Mouse (Mus musculus): Measurements from ENCODE around the gene Pkp4.

Pkp4 gene

GRCm38 (mm10) chr2:59259346-59259745 is 98.7 kb downstream of the Pkp4 start:
- no peak for ATAC-seq (ENCODE audit: insufficient number of reproducible peaks, low FRiP score, low TSS enrichment)

GRCm38 (mm10) chr2:59261203-59261602 is 100.6 kb downstream of the Pkp4 start:
- no peak for ATAC-seq (ENCODE audit: insufficient number of reproducible peaks, low FRiP score, low TSS enrichment)

GRCm38 (mm10) chr2:59266428-59266827 is 105.8 kb downstream of the Pkp4 start:
- ATAC-seq (ENCODE audit: insufficient number of reproducible peaks, low FRiP score, low TSS enrichment), result no peak

DNA sequence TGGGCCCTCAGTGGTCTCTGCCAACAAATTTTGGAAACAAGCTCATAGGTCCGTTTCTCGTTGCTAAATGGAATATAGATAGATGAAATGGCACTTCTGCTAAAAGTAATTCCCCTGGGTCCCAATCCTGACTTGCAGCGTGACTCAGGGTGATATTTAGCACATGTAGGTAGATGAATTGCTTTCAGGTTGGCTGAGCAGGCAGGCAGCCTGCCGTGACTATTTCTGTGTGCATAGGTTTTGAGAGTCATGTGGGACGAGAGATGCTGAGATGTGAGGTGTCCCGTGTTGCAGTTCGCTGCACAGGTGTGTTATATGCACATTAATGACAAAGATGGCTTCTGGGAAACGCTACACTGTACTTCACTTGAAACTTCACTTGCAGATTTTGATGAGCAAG is 111.2 kb downstream of the Pkp4 start:
- no peak for ATAC-seq (ENCODE audit: insufficient number of reproducible peaks, low FRiP score, low TSS enrichment)

GRCm38 (mm10) chr2:59272713-59273112 is 112.1 kb downstream of the Pkp4 start:
- ATAC-seq (ENCODE audit: insufficient number of reproducible peaks, low FRiP score, low TSS enrichment), result peak; percentile 63; the same call in 1 of the 2 replicates

DNA sequence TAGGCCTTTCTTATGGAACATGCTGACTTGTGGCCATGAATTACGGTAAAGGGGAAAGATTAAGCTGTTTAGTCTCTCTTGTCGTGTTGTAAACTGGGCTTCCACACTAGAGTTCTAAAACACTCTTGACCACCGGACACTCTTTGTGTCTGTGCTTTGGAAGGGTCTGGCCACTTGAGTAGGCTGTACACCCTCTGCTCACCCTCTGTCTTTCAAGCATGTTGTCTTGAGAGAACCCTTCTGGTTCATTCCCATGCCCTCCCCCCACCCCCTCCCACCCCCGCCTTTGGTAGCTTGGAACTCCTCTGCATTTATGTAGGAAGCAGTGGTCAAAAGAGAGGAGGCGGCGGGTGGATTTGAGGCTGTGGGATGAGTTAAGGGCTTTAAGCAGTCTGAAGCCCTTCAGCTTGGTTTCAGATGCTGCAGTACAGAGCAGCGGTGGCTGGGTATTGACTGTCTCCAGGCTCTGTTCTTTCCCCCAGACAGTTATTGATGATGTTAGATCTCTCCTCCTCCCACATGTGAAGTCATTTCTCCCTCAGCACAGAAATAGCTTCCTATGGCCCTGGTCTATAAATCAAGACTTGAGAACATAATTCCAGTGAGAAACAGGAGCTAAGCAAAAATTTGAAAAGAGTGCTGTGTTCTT is 120.4 kb downstream of the Pkp4 start:
- no peak for ATAC-seq (ENCODE audit: insufficient number of reproducible peaks, low FRiP score, low TSS enrichment)

DNA sequence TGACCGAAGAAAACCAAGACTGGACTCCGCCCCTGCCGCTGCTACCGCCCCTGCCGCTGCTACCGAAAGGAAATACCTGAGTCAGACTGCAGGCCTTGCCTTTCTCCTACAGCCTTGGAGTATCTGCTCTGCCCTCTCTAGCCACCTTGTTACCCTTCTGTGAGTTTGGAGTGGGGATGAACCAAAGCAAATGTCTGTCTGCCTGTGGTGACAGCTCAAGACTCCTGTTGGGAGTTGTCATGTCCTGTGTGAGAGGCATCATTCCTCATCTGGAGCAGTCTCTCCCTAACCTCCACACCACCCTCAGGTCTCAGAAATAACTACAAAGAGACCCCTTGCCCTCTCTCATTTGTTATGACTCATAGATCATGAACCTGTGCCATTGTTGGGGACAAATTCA is 122.3 kb downstream of the Pkp4 start:
- ATAC-seq (ENCODE audit: insufficient number of reproducible peaks, low FRiP score, low TSS enrichment), result no peak

DNA sequence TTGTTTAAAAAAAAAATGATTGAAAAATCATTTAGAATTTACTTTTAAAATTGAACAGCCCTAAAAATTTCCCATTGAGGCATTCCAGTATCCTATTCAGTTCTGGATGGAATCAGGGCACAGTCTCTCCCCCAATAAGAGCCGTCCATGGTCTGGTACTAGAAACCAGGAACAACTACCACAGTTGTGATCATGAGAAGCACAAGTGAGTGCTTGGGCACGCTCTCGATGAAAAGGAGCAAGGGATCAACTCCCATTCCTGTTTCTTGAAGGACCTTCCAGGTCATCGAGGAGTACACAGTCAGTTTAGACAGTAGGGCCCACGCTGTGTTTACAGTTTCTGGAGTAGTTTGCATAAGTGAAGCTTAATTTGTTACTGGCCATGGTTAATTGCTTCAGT is 123.6 kb downstream of the Pkp4 start:
- no peak for ATAC-seq (ENCODE audit: insufficient number of reproducible peaks, low FRiP score, low TSS enrichment)

GRCm38 (mm10) chr2:59284734-59285490 is 124.3 kb downstream of the Pkp4 start:
- ATAC-seq (ENCODE audit: insufficient number of reproducible peaks, low FRiP score, low TSS enrichment), result no peak

DNA sequence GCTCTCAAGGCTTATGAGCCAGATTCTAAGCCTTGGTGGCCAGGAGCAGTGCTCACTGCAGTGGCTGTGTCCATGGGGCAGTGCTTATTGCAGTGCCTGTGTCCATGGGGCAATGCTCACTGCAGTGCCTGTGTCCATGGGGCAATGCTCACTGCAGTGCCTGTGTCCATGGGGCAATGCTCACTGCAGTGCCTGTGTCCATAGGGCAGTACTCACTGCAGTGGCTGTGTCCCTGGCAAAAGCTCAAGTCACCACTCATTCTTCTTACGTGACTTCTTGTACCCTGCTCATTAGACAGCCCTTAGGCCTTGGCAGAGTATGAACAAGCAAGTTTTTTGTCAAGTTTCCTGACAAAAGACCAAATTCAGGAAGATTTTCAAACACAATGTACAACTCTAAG is 124.9 kb downstream of the Pkp4 start:
- no peak for ATAC-seq (ENCODE audit: insufficient number of reproducible peaks, low FRiP score, low TSS enrichment)

DNA sequence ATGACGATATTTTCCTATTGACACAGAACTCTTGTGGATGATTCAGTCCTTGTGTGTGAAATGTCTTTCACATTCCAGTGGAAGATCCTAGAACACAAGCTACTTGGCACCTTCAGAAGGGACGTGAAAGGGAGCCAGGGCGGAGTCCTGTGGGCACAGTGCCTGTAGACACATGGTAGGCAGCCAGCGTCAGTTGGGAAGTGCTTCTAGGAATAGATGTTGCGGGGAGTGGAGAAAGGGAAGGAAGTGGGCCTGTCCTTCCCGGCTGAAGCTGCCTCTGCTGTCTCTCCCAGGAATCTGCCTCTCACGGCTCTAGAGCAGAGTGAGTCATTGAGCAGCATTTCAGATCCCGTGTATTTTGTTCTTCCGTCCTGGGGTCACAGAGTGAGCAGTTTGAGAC is 125.6 kb downstream of the Pkp4 start:
- peak; percentile 82 for ATAC-seq (ENCODE audit: insufficient number of reproducible peaks, low FRiP score, low TSS enrichment)

DNA sequence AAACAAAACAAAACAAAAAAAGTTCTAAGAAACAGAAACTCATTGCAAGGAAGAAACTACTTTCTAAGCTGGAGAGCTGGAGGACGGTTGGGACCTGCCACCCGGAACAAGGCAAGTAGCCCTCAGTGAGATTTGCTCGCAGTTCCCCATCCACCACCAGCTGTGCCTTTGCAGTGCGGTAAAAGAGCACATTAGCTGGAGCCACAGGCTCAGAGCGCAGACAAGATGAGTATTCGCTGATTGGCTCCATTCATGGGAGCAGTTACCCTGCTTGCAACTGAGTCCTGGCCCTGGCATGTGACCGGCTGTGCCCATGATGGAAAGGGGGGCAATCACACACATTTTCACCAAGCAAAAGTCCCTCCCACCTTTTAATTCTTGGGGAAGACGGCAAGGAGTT is 127.0 kb downstream of the Pkp4 start:
- ATAC-seq (ENCODE audit: insufficient number of reproducible peaks, low FRiP score, low TSS enrichment), result no peak

GRCm38 (mm10) chr2:59289411-59289810 is 128.8 kb downstream of the Pkp4 start:
- no peak for ATAC-seq (ENCODE audit: insufficient number of reproducible peaks, low FRiP score, low TSS enrichment)

- no peak for ATAC-seq (ENCODE audit: insufficient number of reproducible peaks, low FRiP score, low TSS enrichment)
These were observed 129.7 kb downstream of the Pkp4 start for GRCm38 (mm10) chr2:59290391-59290790.

- ATAC-seq (ENCODE audit: insufficient number of reproducible peaks, low FRiP score, low TSS enrichment), result no peak
These were observed 139.2 kb downstream of the Pkp4 start for GRCm38 (mm10) chr2:59299831-59300230.

DNA sequence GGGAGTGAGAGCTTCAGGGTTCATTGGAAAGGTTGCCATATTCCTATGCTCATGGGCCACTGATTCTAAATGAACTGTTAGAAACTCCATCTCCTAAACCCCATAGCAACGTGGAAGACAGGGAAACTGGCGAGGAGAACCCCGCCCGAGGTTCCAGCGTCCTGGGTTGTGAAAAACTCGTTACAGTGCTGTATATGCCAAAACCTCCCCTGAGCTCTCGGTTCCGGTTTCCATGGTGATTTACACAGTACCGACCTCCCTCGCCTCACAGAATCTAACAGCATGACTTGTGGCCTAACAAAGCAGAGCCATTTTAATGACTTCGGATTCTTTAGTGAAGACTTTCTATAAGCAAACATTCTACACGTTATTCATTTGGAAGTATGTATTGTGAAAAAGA is 141.0 kb downstream of the Pkp4 start:
- no peak for ATAC-seq (ENCODE audit: insufficient number of reproducible peaks, low FRiP score, low TSS enrichment)

- 0 out of 2 replicates have a peak, but pooled peaks have one; percentile 45 for ATAC-seq (ENCODE audit: insufficient number of reproducible peaks, low FRiP score, low TSS enrichment)
These were observed 141.8 kb downstream of the Pkp4 start for GRCm38 (mm10) chr2:59302430-59302829.

DNA sequence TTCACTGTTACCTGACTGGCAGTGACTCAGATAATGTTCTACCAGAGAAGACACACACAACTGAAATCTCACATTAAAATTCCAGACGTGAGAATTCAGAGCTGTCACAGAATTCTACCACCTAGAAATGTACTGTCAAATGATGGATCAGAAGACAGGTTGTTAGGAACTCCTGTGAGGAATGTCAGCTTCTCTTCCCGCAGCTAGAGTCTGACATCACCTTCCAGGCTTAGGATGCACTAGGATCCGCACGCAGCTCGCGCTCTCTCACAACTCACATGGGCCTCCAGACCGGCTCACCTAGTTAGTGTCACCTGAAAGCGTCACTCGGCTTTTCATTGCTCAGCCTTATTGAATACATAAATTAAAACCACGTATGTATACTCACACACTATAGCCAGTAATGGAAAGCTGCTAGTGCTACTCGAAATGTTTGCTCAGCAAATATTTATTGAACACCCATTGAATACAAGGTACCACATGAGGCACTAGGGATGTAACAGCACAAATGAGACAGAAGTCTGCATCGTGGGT is 142.9 kb downstream of the Pkp4 start:
- no peak for ATAC-seq (ENCODE audit: insufficient number of reproducible peaks, low FRiP score, low TSS enrichment)

- ATAC-seq (ENCODE audit: insufficient number of reproducible peaks, low FRiP score, low TSS enrichment), result no peak
These were observed 146.7 kb downstream of the Pkp4 start for GRCm38 (mm10) chr2:59307302-59307701.

- ATAC-seq (ENCODE audit: insufficient number of reproducible peaks, low FRiP score, low TSS enrichment), result no peak
These were observed 147.4 kb downstream of the Pkp4 start for GRCm38 (mm10) chr2:59308055-59308454.

DNA sequence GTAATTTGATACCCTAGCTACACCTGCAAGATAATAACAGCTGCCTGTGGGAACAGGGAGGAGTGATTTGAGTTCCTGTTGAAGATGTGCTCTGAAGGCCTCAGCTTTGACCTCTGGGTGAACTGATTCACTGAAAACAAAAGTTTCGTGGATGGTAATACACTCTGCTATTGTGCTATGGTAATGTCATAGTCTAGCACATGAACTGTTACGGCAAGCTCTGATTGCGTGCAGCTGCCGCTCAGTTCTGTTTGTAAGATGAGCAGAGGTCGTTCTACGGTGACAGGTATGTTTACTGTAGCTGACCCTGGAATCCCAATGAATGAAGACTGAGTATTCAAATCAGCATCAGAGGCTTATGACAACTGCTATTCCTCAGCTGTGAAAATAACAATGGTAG is 152.6 kb downstream of the Pkp4 start:
- no peak for ATAC-seq (ENCODE audit: insufficient number of reproducible peaks, low FRiP score, low TSS enrichment)

DNA sequence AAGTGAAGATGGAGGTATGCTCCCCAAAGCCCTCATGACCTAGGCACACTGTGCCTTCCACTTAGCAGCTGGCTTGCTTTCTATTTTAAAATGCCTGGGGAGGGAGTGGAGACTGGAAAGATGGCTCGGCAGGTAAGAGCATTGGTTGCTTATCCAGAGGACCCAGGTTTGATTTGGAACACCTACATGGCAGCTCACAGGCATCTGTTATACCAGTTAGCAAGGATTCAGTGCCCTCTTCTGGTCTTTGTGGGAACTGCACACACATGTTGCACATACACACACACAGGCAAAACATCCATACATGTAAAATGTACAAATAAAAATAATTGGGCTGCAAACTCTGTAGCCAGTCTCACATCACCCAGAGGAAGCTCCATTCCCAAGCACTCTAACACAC is 158.0 kb downstream of the Pkp4 start:
- ATAC-seq (ENCODE audit: insufficient number of reproducible peaks, low FRiP score, low TSS enrichment), result no peak
